10 mouse cellular contexts compared by ENCODE assay signal in genomic region chr12:76883824-76884223, GRCm38 (mm10).
DNase-seq lines count a peak whose midpoint lies in the region; ATAC-seq and TF ChIP-seq lines count a peak whose summit lies in the region.
"Had no signal": no experiment of that assay in that cellular context is flagged by ENCODE, and none has a peak within 500 bp of the region (broad histone marks: within the 10 kb centered on the region; RNA-seq: fewer than 3 reads in every experiment).

No protein-coding gene starts in this region.

- TF ChIP-seq POLR2A in thymus, adult 2 months (IDR thresholded peaks at IDR 0.05; ENCODE audit: control insufficient read depth, extremely low read depth, insufficient read depth, low read length, poor library complexity), result no peak

- TF ChIP-seq CTCF in thymus, adult 2 months (IDR thresholded peaks at IDR 0.05; ENCODE audit: borderline replicate concordance, control insufficient read depth, extremely low read depth, insufficient read depth, low read length, poor library complexity), result no peak

- no peak overlapping the region for H3K9ac ChIP-seq in midbrain, embryonic 11.5 days (ENCODE audit: low read length)
- no peak overlapping the region for H3K9ac ChIP-seq in midbrain, embryonic 13.5 days (replicated peaks)
- no peak overlapping the region for H3K9ac ChIP-seq in heart, embryonic 11.5 days (ENCODE audit: low read depth, low read length)

- peak; percentile 65 for DNase-seq in midbrain, embryonic 11.5 days (ENCODE audit: low spot score, missing footprints)
- peak; percentile 97 for DNase-seq in kidney, postnatal 36 days
- DNase-seq in skeletal muscle tissue, adult 2 months (ENCODE audit: low read depth, low spot score), result peak; percentile 95
- DNase-seq in adipocyte (ENCODE audit: low spot score), result no peak
- DNase-seq in left cerebral cortex, postnatal 25 days (ENCODE audit: low spot score in 2 of 2), result no peak
- no peak for DNase-seq in thymus, adult 2 months

- H3K9me3 ChIP-seq in midbrain, embryonic 11.5 days (ENCODE audit: control insufficient read depth, low read length), result no peaks in the 10 kb centered on the region
- H3K9me3 ChIP-seq in midbrain, embryonic 13.5 days, result no peaks in the 10 kb centered on the region
- H3K9me3 ChIP-seq in heart, embryonic 11.5 days (replicated peaks; ENCODE audit: control insufficient read depth, low read length), result no peaks in the 10 kb centered on the region

- H3K27me3 ChIP-seq in midbrain, embryonic 11.5 days (ENCODE audit: control insufficient read depth, insufficient read depth, low read length), result no peaks in the 10 kb centered on the region
- H3K27me3 ChIP-seq in midbrain, embryonic 13.5 days, result no peaks in the 10 kb centered on the region
- no peaks in the 10 kb centered on the region for H3K27me3 ChIP-seq in heart, embryonic 11.5 days (ENCODE audit: control insufficient read depth, insufficient read depth, low read length)
- no peaks in the 10 kb centered on the region for H3K27me3 ChIP-seq in thymus, adult 2 months (ENCODE audit: control insufficient read depth, insufficient read depth, low read length)
- H3K27me3 ChIP-seq: CH12.LX had no signal

- ATAC-seq in midbrain, embryonic 11.5 days (ENCODE audit: low FRiP score), result no peak
- no peak for ATAC-seq in midbrain, embryonic 13.5 days
- peak; percentile 67; the same call in 1 of the 2 replicates for ATAC-seq in heart, embryonic 11.5 days (replicated peaks; ENCODE audit: insufficient number of reproducible peaks, low FRiP score, low TSS enrichment)

- intact Hi-C loops in left cerebral cortex, postnatal 25 days (cut with DNase I), result no loop called here

- H3K4me2 ChIP-seq in midbrain, embryonic 11.5 days, result no peak overlapping the region
- no peak overlapping the region for H3K4me2 ChIP-seq in midbrain, embryonic 13.5 days (replicated peaks)
- peak overlapping the region; percentile 9; the same call in 1 of the 2 replicates for H3K4me2 ChIP-seq in heart, embryonic 11.5 days

- WGBS in midbrain, embryonic 11.5 days, result 81% methylated on average over 9 of the region's 9 CpGs
- WGBS in midbrain, embryonic 13.5 days, result 85% methylated on average over 9 of the region's 9 CpGs
- 37% methylated on average over 9 of the region's 9 CpGs for WGBS in heart, embryonic 11.5 days (ENCODE audit: insufficient replicate concordance)
- 97% methylated on average over 9 of the region's 9 CpGs for WGBS in thymus, adult 2 months

- H3K27ac ChIP-seq in midbrain, embryonic 11.5 days (ENCODE audit: low read depth, low read length), result no peak overlapping the region
- H3K27ac ChIP-seq in midbrain, embryonic 13.5 days, result no peak overlapping the region
- H3K27ac ChIP-seq in heart, embryonic 11.5 days (ENCODE audit: low read depth, low read length), result 0 out of 2 replicates have a peak overlapping the region, but pooled peaks have one; percentile 18
- H3K27ac ChIP-seq in thymus, adult 2 months (ENCODE audit: control insufficient read depth, insufficient read depth, low read length), result no peak overlapping the region

- H3K4me1 ChIP-seq in midbrain, embryonic 11.5 days (ENCODE audit: control insufficient read depth, insufficient read depth, low read length), result no peaks in the 10 kb centered on the region
- H3K4me1 ChIP-seq in midbrain, embryonic 13.5 days (replicated peaks), result no peaks in the 10 kb centered on the region
- H3K4me1 ChIP-seq in heart, embryonic 11.5 days (ENCODE audit: control insufficient read depth, insufficient read depth, low read length), result peaks cover 9% of the 10 kb centered on the region; the same call in 1 of the 2 replicates
- peaks cover 16% of the 10 kb centered on the region for H3K4me1 ChIP-seq in thymus, adult 2 months (replicated peaks; ENCODE audit: control insufficient read depth, insufficient read depth, low read length)

- H3K36me3 ChIP-seq in midbrain, embryonic 11.5 days (ENCODE audit: control insufficient read depth, insufficient read depth, low read length), result no peaks in the 10 kb centered on the region
- H3K36me3 ChIP-seq in midbrain, embryonic 13.5 days, result 0 out of 2 replicates have a peak, but pooled peaks cover 2% of the 10 kb centered on the region
- H3K36me3 ChIP-seq in heart, embryonic 11.5 days (ENCODE audit: control insufficient read depth, insufficient read depth, low read length), result no peaks in the 10 kb centered on the region
- H3K36me3 ChIP-seq in thymus, adult 2 months (ENCODE audit: control insufficient read depth, insufficient read depth, low read length), result peaks cover 3% of the 10 kb centered on the region; the same call in 1 of the 2 replicates

- no peak overlapping the region for H3K4me3 ChIP-seq in midbrain, embryonic 11.5 days (ENCODE audit: low read depth, low read length)
- no peak overlapping the region for H3K4me3 ChIP-seq in midbrain, embryonic 13.5 days (replicated peaks)
- no peak overlapping the region for H3K4me3 ChIP-seq in heart, embryonic 11.5 days (ENCODE audit: low read depth, low read length)
- no peak overlapping the region for H3K4me3 ChIP-seq in thymus, adult 2 months (ENCODE audit: control insufficient read depth, insufficient read depth, low read length)
- H3K4me3 ChIP-seq: myocyte had no signal

Comparison
In these comparisons a context has a peak if more than half of its experiments do, and no peak if none do; other contexts are left out.
1. DNase-seq: peak in midbrain, embryonic 11.5 days (single experiment), kidney, postnatal 36 days (2 of 2) and skeletal muscle tissue, adult 2 months (single experiment); none in adipocyte (single experiment), left cerebral cortex, postnatal 25 days (0 of 2) and thymus, adult 2 months (single experiment).